ENCODE assay signal across 22 mouse cellular contexts in the genomic region with DNA sequence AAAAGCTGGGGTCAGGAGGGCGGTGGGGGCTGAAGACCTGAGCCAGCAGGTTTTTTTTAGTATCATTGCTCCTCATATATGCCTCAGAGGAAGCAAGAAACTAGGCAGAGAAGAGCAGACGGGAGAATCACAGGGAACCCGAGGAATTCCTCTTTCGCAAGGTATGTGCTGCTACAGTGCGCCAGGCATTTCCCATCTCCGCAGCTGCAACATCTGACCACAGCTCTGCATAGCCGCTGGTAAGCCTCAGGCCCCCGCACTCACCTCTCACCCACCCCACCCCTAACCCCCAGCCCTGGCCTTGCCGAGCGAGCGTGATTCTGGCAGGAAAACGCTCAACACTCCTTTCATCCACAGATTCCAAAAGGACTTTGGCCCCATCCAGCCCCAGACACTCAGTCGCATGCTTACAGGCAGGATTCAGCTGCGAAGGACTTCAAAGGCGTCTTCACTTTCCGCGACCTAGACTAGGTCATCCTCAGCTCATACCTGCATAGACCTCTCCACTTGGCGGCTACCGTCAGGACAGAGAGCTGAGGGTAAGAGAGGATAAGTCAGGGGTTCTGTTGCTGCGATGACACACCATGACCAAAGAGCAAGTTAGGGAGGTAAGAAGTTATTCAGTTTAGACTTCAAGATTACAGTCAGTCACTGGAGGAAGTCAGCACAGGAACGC.
A peak's percentile ranks its signal among the peaks of the same experiment; 100 is the strongest.
DNase-seq lines count a peak whose midpoint lies in the region; ATAC-seq and TF ChIP-seq lines count a peak whose summit lies in the region.
"Had no signal": no experiment of that assay in that cellular context is flagged by ENCODE, and none has a peak within 500 bp of the region (broad histone marks: within the 10 kb centered on the region; RNA-seq: fewer than 3 reads in every experiment).

No protein-coding gene starts in this region.

- no peak for TF ChIP-seq EP300 in lung, postnatal 0 days (IDR thresholded peaks at IDR 0.05)

- H3K36me3 ChIP-seq in heart, embryonic 12.5 days = no peaks in the 10 kb centered on the region
- no peaks in the 10 kb centered on the region for H3K36me3 ChIP-seq in lung, embryonic 14.5 days (ENCODE audit: insufficient read depth)
- H3K36me3 ChIP-seq in lung, postnatal 0 days (ENCODE audit: insufficient read depth, low read length) = no peaks in the 10 kb centered on the region
- no peaks in the 10 kb centered on the region for H3K36me3 ChIP-seq in intestine, embryonic 15.5 days
- H3K36me3 ChIP-seq in limb, embryonic 13.5 days = no peaks in the 10 kb centered on the region
- H3K36me3 ChIP-seq: forebrain, embryonic 15.5 days; G1E; liver, embryonic 15.5 days; midbrain, embryonic 12.5 days; stomach, embryonic 15.5 days had no signal

- no peak overlapping the region for H3K4me3 ChIP-seq in heart, embryonic 12.5 days
- no peak overlapping the region for H3K4me3 ChIP-seq in lung, embryonic 14.5 days (ENCODE audit: low read depth, low read length)
- H3K4me3 ChIP-seq in lung, postnatal 0 days (ENCODE audit: low read depth, low read length) = no peak overlapping the region
- no peak overlapping the region for H3K4me3 ChIP-seq in intestine, embryonic 15.5 days (replicated peaks)
- H3K4me3 ChIP-seq in limb, embryonic 13.5 days = no peak overlapping the region
- H3K4me3 ChIP-seq: forebrain, embryonic 15.5 days; gastrocnemius, adult 2 months; liver, embryonic 15.5 days; midbrain, embryonic 12.5 days; myocyte; stomach, embryonic 15.5 days had no signal

- ATAC-seq in heart, embryonic 12.5 days (ENCODE audit: insufficient number of reproducible peaks, low FRiP score) = no peak
- peak; percentile 24; the same call in 1 of the 2 replicates for ATAC-seq in lung, embryonic 14.5 days (ENCODE audit: insufficient read depth)
- no peak for ATAC-seq in lung, postnatal 0 days
- peak; percentile 49 for ATAC-seq in intestine, embryonic 15.5 days
- ATAC-seq in limb, embryonic 13.5 days (ENCODE audit: low FRiP score, low read depth) = no peak
- ATAC-seq: forebrain, embryonic 15.5 days; hindbrain, postnatal 0 days had no signal

- intact Hi-C loops in heart, postnatal 10 days (cut with DNase I) = no loop called here

- DNase-seq in heart, postnatal 10 days = no peak
- no peak for DNase-seq in lung, embryonic 14.5 days
- DNase-seq in lung, postnatal 0 days (ENCODE audit: low spot score) = no peak
- no peak for DNase-seq in left cerebral cortex, adult 8-10 months (ENCODE audit: low spot score in 2 of 2)
- no peak for DNase-seq in layer of hippocampus, postnatal 14 days (ENCODE audit: low spot score in 2 of 2)
- DNase-seq: adrenal gland, postnatal 14 days; cerebellum, adult 2 months; gastrocnemius, adult 2 months; heart, postnatal 4 days; lung, postnatal 36 days; retina, postnatal 1 day; spleen, adult 18-20 months had no signal

- peaks cover 26% of the 10 kb centered on the region for H3K27me3 ChIP-seq in heart, embryonic 12.5 days (replicated peaks)
- no peaks in the 10 kb centered on the region for H3K27me3 ChIP-seq in lung, embryonic 14.5 days (ENCODE audit: insufficient read depth, low read length)
- H3K27me3 ChIP-seq in lung, postnatal 0 days (replicated peaks; ENCODE audit: insufficient read depth, low read length) = no peaks in the 10 kb centered on the region
- no peaks in the 10 kb centered on the region; the same call in 1 of the 2 replicates for H3K27me3 ChIP-seq in intestine, embryonic 15.5 days (replicated peaks)
- peaks cover 7% of the 10 kb centered on the region for H3K27me3 ChIP-seq in limb, embryonic 13.5 days
- H3K27me3 ChIP-seq: forebrain, embryonic 15.5 days; midbrain, embryonic 12.5 days; stomach, embryonic 15.5 days had no signal

- no peaks in the 10 kb centered on the region for H3K9me3 ChIP-seq in heart, embryonic 12.5 days (replicated peaks)
- H3K9me3 ChIP-seq in lung, embryonic 14.5 days (ENCODE audit: low read depth, low read length) = no peaks in the 10 kb centered on the region
- H3K9me3 ChIP-seq in lung, postnatal 0 days (ENCODE audit: low read length) = no peaks in the 10 kb centered on the region
- no peaks in the 10 kb centered on the region for H3K9me3 ChIP-seq in intestine, embryonic 15.5 days
- H3K9me3 ChIP-seq in limb, embryonic 13.5 days = no peaks in the 10 kb centered on the region
- H3K9me3 ChIP-seq: forebrain, embryonic 15.5 days; G1E; liver, embryonic 15.5 days; midbrain, embryonic 12.5 days; stomach, embryonic 15.5 days had no signal

- TF ChIP-seq CTCF in lung, embryonic 14.5 days (IDR thresholded peaks at IDR 0.05; ENCODE audit: low read depth) = no peak
- TF ChIP-seq CTCF in lung, postnatal 0 days (IDR thresholded peaks at IDR 0.05) = no peak

- no peak overlapping the region for H3K27ac ChIP-seq in heart, embryonic 12.5 days (ENCODE audit: poor library complexity, severe bottlenecking)
- no peak overlapping the region for H3K27ac ChIP-seq in lung, embryonic 14.5 days (ENCODE audit: low read depth)
- H3K27ac ChIP-seq in lung, postnatal 0 days (ENCODE audit: low read length) = no peak overlapping the region
- H3K27ac ChIP-seq in intestine, embryonic 15.5 days = no peak overlapping the region
- no peak overlapping the region for H3K27ac ChIP-seq in limb, embryonic 13.5 days
- H3K27ac ChIP-seq: forebrain, embryonic 15.5 days; gastrocnemius, adult 2 months; hindbrain, postnatal 0 days; liver, embryonic 15.5 days; midbrain, embryonic 12.5 days; stomach, embryonic 15.5 days had no signal

- no peak overlapping the region for H3K9ac ChIP-seq in heart, embryonic 12.5 days
- H3K9ac ChIP-seq in lung, embryonic 14.5 days = no peak overlapping the region
- no peak overlapping the region for H3K9ac ChIP-seq in lung, postnatal 0 days (replicated peaks; ENCODE audit: low read depth)
- no peak overlapping the region for H3K9ac ChIP-seq in intestine, embryonic 15.5 days
- no peak overlapping the region for H3K9ac ChIP-seq in limb, embryonic 13.5 days
- H3K9ac ChIP-seq: forebrain, embryonic 15.5 days; liver, embryonic 15.5 days; midbrain, embryonic 12.5 days; stomach, embryonic 15.5 days had no signal

- WGBS in heart, embryonic 12.5 days = 25% methylated on average over 21 of the region's 21 CpGs
- WGBS in lung, embryonic 14.5 days = 28% methylated on average over 21 of the region's 21 CpGs
- WGBS in lung, postnatal 0 days = 27% methylated on average over 21 of the region's 21 CpGs
- WGBS in intestine, embryonic 15.5 days = 30% methylated on average over 21 of the region's 21 CpGs
- 33% methylated on average over 21 of the region's 21 CpGs for WGBS in limb, embryonic 13.5 days

- peaks cover 9% of the 10 kb centered on the region; the same call in 1 of the 2 replicates for H3K4me1 ChIP-seq in heart, embryonic 12.5 days (replicated peaks)
- no peaks in the 10 kb centered on the region for H3K4me1 ChIP-seq in lung, embryonic 14.5 days (ENCODE audit: insufficient read depth)
- H3K4me1 ChIP-seq in lung, postnatal 0 days (ENCODE audit: insufficient read depth, low read depth, low read length) = no peaks in the 10 kb centered on the region
- 0 out of 2 replicates have a peak, but pooled peaks cover 4% of the 10 kb centered on the region for H3K4me1 ChIP-seq in intestine, embryonic 15.5 days (replicated peaks)
- no peaks in the 10 kb centered on the region for H3K4me1 ChIP-seq in limb, embryonic 13.5 days
- H3K4me1 ChIP-seq: liver, embryonic 15.5 days; stomach, embryonic 15.5 days had no signal

- H3K4me2 ChIP-seq in heart, embryonic 12.5 days = peak overlapping the region; percentile 53
- no peak overlapping the region for H3K4me2 ChIP-seq in lung, embryonic 14.5 days
- H3K4me2 ChIP-seq in lung, postnatal 0 days (replicated peaks; ENCODE audit: low read depth, low read length) = no peak overlapping the region
- peak overlapping the region; percentile 42; the same call in 1 of the 2 replicates for H3K4me2 ChIP-seq in intestine, embryonic 15.5 days (replicated peaks)
- H3K4me2 ChIP-seq in limb, embryonic 13.5 days (replicated peaks) = 0 out of 2 replicates have a peak overlapping the region, but pooled peaks have one; percentile 25
- H3K4me2 ChIP-seq: forebrain, embryonic 15.5 days; liver, embryonic 15.5 days; midbrain, embryonic 12.5 days; stomach, embryonic 15.5 days had no signal

Comparison
In these comparisons a context has a peak if more than half of its experiments do, and no peak if none do; other contexts are left out.
1. ATAC-seq: peak in lung, embryonic 14.5 days (single experiment) and intestine, embryonic 15.5 days (single experiment); none in heart, embryonic 12.5 days (single experiment), lung, postnatal 0 days (single experiment) and limb, embryonic 13.5 days (single experiment).
2. H3K4me2 ChIP-seq: peak in heart, embryonic 12.5 days (single experiment), intestine, embryonic 15.5 days (single experiment) and limb, embryonic 13.5 days (single experiment); none in lung, embryonic 14.5 days (single experiment) and lung, postnatal 0 days (single experiment).